Mouse (Mus musculus) intestine, postnatal 0 days (tissue): Measurements from ENCODE around the gene Gm10153. TPM values are rescaled to one million over a fixed set of nuclear protein-coding genes. Genes with fewer than 3 reads are reported as not detected.
"Not testable (repeated sequence)": the region's sequence is repeated elsewhere in the genome, so short reads cannot be mapped to it uniquely, and the experiment has no call there.

Source experiments
- ATAC-seq: fragments of 200-750 bp; cut with Nextera tagmentation; 2 replicates; pipeline ENCODE4 v1.8.0; 2017; ENCODE audit warnings: mild to moderate bottlenecking, moderate TSS enrichment, moderate library complexity
- H3K27ac ChIP-seq: fragments of 300-500 bp; sonication (generic); 2 replicates; pipeline ENCODE4 v1.5.1; 2014; ENCODE audit warnings: mild to moderate bottlenecking, low read depth, low read length, moderate library complexity
- H3K27me3 ChIP-seq: fragments of 300-500 bp; sonication (generic); replicated peaks from 2 replicates; pipeline ENCODE4 v1.6.1; 2014; ENCODE audit warnings: low read length, mixed read lengths; ENCODE audit not compliant: control insufficient read depth, insufficient read depth
- H3K36me3 ChIP-seq: fragments of 300-500 bp; sonication (generic); 2 replicates; pipeline ENCODE4 v1.6.1; 2014; ENCODE audit warnings: mild to moderate bottlenecking, moderate library complexity; ENCODE audit not compliant: control insufficient read depth, insufficient read depth
- H3K4me1 ChIP-seq: fragments of 300-500 bp; sonication (generic); replicated peaks from 2 replicates; pipeline ENCODE4 v1.6.1; 2014; ENCODE audit warnings: antibody characterized with exemption, low read length, mixed read lengths; ENCODE audit not compliant: control insufficient read depth, insufficient read depth
- H3K4me2 ChIP-seq: fragments of 300-500 bp; sonication (generic); replicated peaks from 2 replicates; pipeline ENCODE4 v1.6.1; 2014; ENCODE audit warnings: low read depth, mild to moderate bottlenecking, moderate library complexity
- H3K4me3 ChIP-seq: fragments of 300-500 bp; sonication (generic); 2 replicates; pipeline ENCODE4 v1.5.1; 2014; ENCODE audit warnings: low read depth, low read length
- H3K9ac ChIP-seq: fragments of 300-500 bp; sonication (generic); 2 replicates; pipeline ENCODE4 v1.6.1; 2014; ENCODE audit warnings: mild to moderate bottlenecking, low read depth, low read length
- H3K9me3 ChIP-seq: fragments of 300-500 bp; sonication (generic); 2 replicates; pipeline ENCODE4 v1.6.1; 2016; ENCODE audit warnings: mixed run types; ENCODE audit not compliant: control insufficient read depth
- CTCF ChIP-seq: sonication (generic); IDR thresholded peaks from 2 replicates; pipeline ENCODE4 v1.5.1; 2016; ENCODE audit warnings: low read depth, mild to moderate bottlenecking, control low read depth, antibody characterized with exemption, moderate library complexity
- WGBS: fragments of 180-500 bp; shearing (Covaris S2); extraction: QIAGEN DNeasy Blood & Tissue Kit; methylation state at CpG from one replicate; pipeline ENCODE4 v1.1.7; 2014; 5-methylcytosine and 5-hydroxymethylcytosine counted together
- polyA plus RNA-seq: library from polyadenylated mRNA; unstranded; fragments of >200 nt; fragmentation: Nextera tagmentation; extraction: Ambion mirVana; gene quantifications from 2 replicates; pipeline ENCODE4 v1.2.1, GENCODE M21; 2015

Gene Gm10153
- polyA plus RNA-seq, 1 experiment from 2014 or later: not detected

DNA sequence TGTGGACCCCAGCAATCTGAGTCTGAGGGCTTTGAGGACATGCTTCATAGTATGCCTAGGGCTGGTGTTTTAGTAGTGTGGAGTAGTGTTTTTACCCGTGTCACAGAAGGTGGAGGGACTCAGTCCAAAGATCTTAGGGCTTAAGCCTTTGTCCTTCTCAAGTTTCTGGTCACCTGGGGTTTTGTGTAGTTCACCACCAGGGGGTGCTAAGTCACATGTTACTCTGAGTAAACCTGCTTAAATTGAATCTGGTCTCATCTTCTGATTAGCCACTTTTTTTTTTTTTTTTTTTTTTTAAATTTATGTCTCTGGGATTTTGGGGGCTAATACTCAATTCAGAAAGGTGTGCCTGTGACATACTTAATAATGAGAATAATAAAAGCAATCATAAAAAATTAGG lies 44.2 kb downstream of the Gm10153 start:
- no peak for ATAC-seq
- H3K4me3 ChIP-seq: no peak overlapping the region
- H3K36me3 ChIP-seq: no peaks in the 10 kb centered on the region
- H3K27ac ChIP-seq: no peak overlapping the region
- H3K4me2 ChIP-seq: no peak overlapping the region
- no peak overlapping the region for H3K9ac ChIP-seq
- TF ChIP-seq CTCF: peak; percentile 74
- peaks cover 6% of the 10 kb centered on the region; the same call in 1 of the 2 replicates for H3K27me3 ChIP-seq
- WGBS: 0% methylated on average over 1 of the region's 1 CpGs
- no peaks in the 10 kb centered on the region for H3K4me1 ChIP-seq
- no peaks in the 10 kb centered on the region for H3K9me3 ChIP-seq

GRCm38 (mm10) chr7:142145413-142145940 lies 44.7 kb downstream of the Gm10153 start:
- H3K9ac ChIP-seq: no peak overlapping the region

DNA sequence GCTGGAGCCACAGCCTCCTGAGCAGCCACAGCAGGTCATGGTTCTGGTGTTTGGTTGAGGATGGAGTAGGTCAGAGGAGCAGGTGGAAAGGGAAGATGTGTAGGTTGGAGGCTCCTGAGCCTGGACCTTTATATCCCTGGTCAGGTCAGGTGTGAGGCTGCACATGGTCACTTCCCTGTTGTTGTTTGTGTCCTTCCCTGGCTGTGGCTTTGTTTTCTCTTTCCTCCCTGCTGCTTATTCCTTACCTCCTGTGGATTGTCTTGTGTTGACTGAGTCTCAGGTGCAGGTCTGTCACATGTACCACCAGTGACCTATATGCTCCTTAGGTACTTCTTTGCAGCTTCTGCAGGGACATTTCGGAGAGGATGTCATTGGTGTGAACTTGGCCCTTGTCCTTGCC lies 45.7 kb downstream of the Gm10153 start, which contains the start of gene Gm45337:
Gene Gm45337, minus strand, starts transcription at position 101 of the 400 bp plus-strand sequence.
- 73% methylated on average over 1 of the region's 1 CpGs for WGBS
- Histone ChIP-seq H3K27ac (no peak within 1 kb of the TSS), H3K36me3 (no peaks in the 10 kb centered on the region), H3K4me2 (no peak within 1 kb of the TSS), H3K4me3 (no peak within 1 kb of the TSS), H3K9me3 (no peaks in the 10 kb centered on the region), H3K4me1 (no peaks in the 10 kb centered on the region), H3K9ac (no peak within 1 kb of the TSS), H3K27me3 (peaks cover 6% of the 10 kb centered on the region; the same call in 1 of the 2 replicates)
- TF ChIP-seq CTCF: no peak
- no peak for ATAC-seq

More at GRCm38 (mm10) chr7:142145413-142145940, 44.7 kb downstream of the Gm10153 start:
- peak; percentile 65 for TF ChIP-seq CTCF
- H3K4me3 ChIP-seq: no peak overlapping the region
- H3K27me3 ChIP-seq: peaks cover 6% of the 10 kb centered on the region; the same call in 1 of the 2 replicates
- no peaks in the 10 kb centered on the region for H3K4me1 ChIP-seq
- H3K9me3 ChIP-seq: no peaks in the 10 kb centered on the region
- no peak overlapping the region for H3K4me2 ChIP-seq
- no peaks in the 10 kb centered on the region for H3K36me3 ChIP-seq
- 34% methylated on average over 4 of the region's 4 CpGs for WGBS
- no peak overlapping the region for H3K27ac ChIP-seq
- no peak for ATAC-seq

DNA sequence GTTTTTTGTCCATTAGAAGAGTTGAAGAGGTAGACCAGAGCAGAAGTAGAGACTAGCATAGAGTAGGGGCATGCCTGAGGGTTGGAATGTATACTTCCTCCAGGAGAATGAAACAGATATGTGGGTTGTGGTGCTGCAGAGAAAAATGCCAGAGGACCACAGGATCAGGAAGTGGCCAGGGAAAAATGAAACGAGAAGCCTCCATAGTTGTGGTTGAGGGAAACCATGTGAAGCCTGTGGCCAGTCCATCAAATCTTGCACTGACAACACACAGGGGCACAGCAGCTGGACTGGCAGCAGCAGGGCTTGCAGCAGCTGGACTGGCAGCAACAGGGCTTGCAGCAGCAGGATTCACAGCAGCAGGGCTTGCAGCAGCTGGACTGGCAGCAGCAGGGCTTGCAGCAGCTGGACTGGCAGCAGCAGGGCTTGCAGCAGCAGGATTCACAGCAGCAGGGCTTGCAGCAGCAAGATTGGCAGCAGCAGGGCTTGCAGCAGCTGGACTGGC lies 46.6 kb downstream of the Gm10153 start:
- not testable (repeated sequence) for H3K4me2 ChIP-seq, H3K36me3 ChIP-seq, H3K9me3 ChIP-seq, H3K4me3 ChIP-seq, H3K9ac ChIP-seq, H3K27me3 ChIP-seq, H3K27ac ChIP-seq, H3K4me1 ChIP-seq, ATAC-seq
- WGBS: 28% methylated on average over 1 of the region's 1 CpGs

GRCm38 (mm10) chr7:142140696-142141095 lies 49.5 kb downstream of the Gm10153 start:
- Histone ChIP-seq H3K27ac (no peak overlapping the region), H3K9ac (no peak overlapping the region), H3K4me3 (no peak overlapping the region), H3K27me3 (peaks cover 3% of the 10 kb centered on the region; the same call in 1 of the 2 replicates), H3K4me2 (no peak overlapping the region), H3K36me3 (no peaks in the 10 kb centered on the region), H3K9me3 (no peaks in the 10 kb centered on the region), H3K4me1 (no peaks in the 10 kb centered on the region)
- 7% methylated on average over 1 of the region's 1 CpGs for WGBS
- no peak for TF ChIP-seq CTCF
- ATAC-seq: no peak

Other genes with a start within 250 kb of the Gm10153 start
- 0.55 and 0.69 TPM in 2 replicates for gene Brsk2, start 240.6 kb downstream of the Gm10153 start, polyA plus RNA-seq
- gene Mob2, start 129.3 kb downstream of the Gm10153 start, polyA plus RNA-seq: 49.5 and 54.7 TPM in 2 replicates
- gene Dusp8, start 94.5 kb downstream of the Gm10153 start, polyA plus RNA-seq: 5.8 and 6.4 TPM in 2 replicates
- gene Gm45618, start 69.7 kb downstream of the Gm10153 start, polyA plus RNA-seq: not detected in 2 replicates
- gene Gm39115, start 54.4 kb downstream of the Gm10153 start, polyA plus RNA-seq: not detected in 2 replicates
- gene Gm45337, start 45.8 kb downstream of the Gm10153 start, polyA plus RNA-seq: not detected in 2 replicates
- gene Gm29735, start 33.3 kb downstream of the Gm10153 start, polyA plus RNA-seq: not detected in 2 replicates
- not detected in 2 replicates for gene Gm4553, start 24.6 kb downstream of the Gm10153 start, polyA plus RNA-seq
- not detected in 2 replicates for gene Krtap5-2, start 14.4 kb downstream of the Gm10153 start, polyA plus RNA-seq
- gene Krtap5-3, start 11.0 kb upstream of the Gm10153 start, polyA plus RNA-seq: not detected in 2 replicates
- gene Gm7579, start 21.5 kb upstream of the Gm10153 start, polyA plus RNA-seq: not detected in 2 replicates
- gene Krtap5-5, start 39.6 kb upstream of the Gm10153 start, polyA plus RNA-seq: not detected in 2 replicates
- gene Gm40460, start 50.7 kb upstream of the Gm10153 start, polyA plus RNA-seq: not detected in 2 replicates
- gene Gm2431, start 68.0 kb upstream of the Gm10153 start, polyA plus RNA-seq: not detected in 2 replicates
- not detected in 2 replicates for gene Gm4559, start 84.0 kb upstream of the Gm10153 start, polyA plus RNA-seq
- gene Krtap5-1, start 106.7 kb upstream of the Gm10153 start, polyA plus RNA-seq: not detected in 2 replicates
- gene Krtap5-4, start 113.2 kb upstream of the Gm10153 start, polyA plus RNA-seq: not detected in 2 replicates
- gene Ifitm10, start 183.4 kb upstream of the Gm10153 start, polyA plus RNA-seq: 1.5 and 1.6 TPM in 2 replicates
- not detected in 2 replicates for gene Gm49369, start 192.3 kb upstream of the Gm10153 start, polyA plus RNA-seq
- gene Ctsd, start 197.6 kb upstream of the Gm10153 start, polyA plus RNA-seq: 479 and 496 TPM in 2 replicates
- 0.60 and 1.3 TPM in 2 replicates for gene Syt8, start 244.5 kb upstream of the Gm10153 start, polyA plus RNA-seq